Mouse (Mus musculus) telencephalon, adult 2 months (tissue): ENCODE measurements around the gene Eps15l1.
A peak's percentile ranks its signal among the peaks of the same experiment; 100 is the strongest.

Source experiments
- DNase-seq: peaks from one replicate; pipeline ENCODE4 v3.0.0-alpha.2; 2011; ENCODE audit warnings: low read depth, low spot score

The Eps15l1 gene

GRCm38 (mm10) chr8:72320803-72321583 is 100.3 kb downstream of the Eps15l1 start:
- DNase-seq, result no peak

GRCm38 (mm10) chr8:72319921-72320802 is 101.1 kb downstream of the Eps15l1 start:
- no peak for DNase-seq

- no peak for DNase-seq
These were observed 101.9 kb downstream of the Eps15l1 start for GRCm38 (mm10) chr8:72319397-72319796.

- peak; percentile 54 for DNase-seq
These were observed 102.4 kb downstream of the Eps15l1 start, which contains the start of gene Klf2 for GRCm38 (mm10) chr8:72318801-72319322. TSS of gene Klf2 (plus strand) at chr8:72319033.

GRCm38 (mm10) chr8:72317741-72318301 is 103.4 kb downstream of the Eps15l1 start:
- no peak for DNase-seq

GRCm38 (mm10) chr8:72316053-72316695 is 105.1 kb downstream of the Eps15l1 start:
- no peak for DNase-seq

GRCm38 (mm10) chr8:72312926-72313518 is 108.2 kb downstream of the Eps15l1 start:
- no peak for DNase-seq

- DNase-seq, result peak; percentile 55
These were observed 110.3 kb downstream of the Eps15l1 start for GRCm38 (mm10) chr8:72310849-72311506.

GRCm38 (mm10) chr8:72308276-72308675 is 113.0 kb downstream of the Eps15l1 start:
- no peak for DNase-seq

GRCm38 (mm10) chr8:72306913-72307312 is 114.3 kb downstream of the Eps15l1 start:
- no peak for DNase-seq

- no peak for DNase-seq
These were observed 115.9 kb downstream of the Eps15l1 start, which contains the start of gene Gm10282 for GRCm38 (mm10) chr8:72305210-72305905. TSS of gene Gm10282 (minus strand) at chr8:72305260.

GRCm38 (mm10) chr8:72303633-72304032 is 117.6 kb downstream of the Eps15l1 start:
- peak; percentile 72 for DNase-seq

- DNase-seq, result no peak
These were observed 118.2 kb downstream of the Eps15l1 start for GRCm38 (mm10) chr8:72302986-72303612.

GRCm38 (mm10) chr8:72301497-72301896 is 119.8 kb downstream of the Eps15l1 start:
- no peak for DNase-seq

GRCm38 (mm10) chr8:72300654-72301400 is 120.4 kb downstream of the Eps15l1 start:
- DNase-seq, result no peak

GRCm38 (mm10) chr8:72298928-72299327 is 122.3 kb downstream of the Eps15l1 start:
- DNase-seq, result no peak

GRCm38 (mm10) chr8:72296561-72296960 is 124.7 kb downstream of the Eps15l1 start:
- no peak for DNase-seq

GRCm38 (mm10) chr8:72295679-72296078 is 125.6 kb downstream of the Eps15l1 start:
- DNase-seq, result peak; percentile 73

GRCm38 (mm10) chr8:72295125-72295524 is 126.1 kb downstream of the Eps15l1 start:
- no peak for DNase-seq
